Mouse (Mus musculus) left cerebral cortex, postnatal 36 days (tissue): Measurements from ENCODE around the gene Lmx1b. TPM values are rescaled to one million over a fixed set of nuclear protein-coding genes. Genes with fewer than 3 reads are reported as not detected.

Experiments used
- DNase-seq, 2 experiments: peaks; one replicate each; pipeline ENCODE4 v3.0.0; 2021 to 2022; ENCODE audit warnings: low spot score in 2 of 2, mixed read lengths in 1 of 2
- intact Hi-C: fragments of 180-260 bp; cut with DNase I; formaldehyde crosslinking; loops from one replicate; pipeline ENCODE4 v1.15.1; 2025
- total RNA-seq, 2 experiments: library from RNA; stranded (reverse); gene quantifications; 2 replicates each; pipeline ENCODE4 v1.2.3; 2021

The Lmx1b gene
- total RNA-seq, 2 experiments from 2014 or later = 0.25 to 0.34 TPM

DNA sequence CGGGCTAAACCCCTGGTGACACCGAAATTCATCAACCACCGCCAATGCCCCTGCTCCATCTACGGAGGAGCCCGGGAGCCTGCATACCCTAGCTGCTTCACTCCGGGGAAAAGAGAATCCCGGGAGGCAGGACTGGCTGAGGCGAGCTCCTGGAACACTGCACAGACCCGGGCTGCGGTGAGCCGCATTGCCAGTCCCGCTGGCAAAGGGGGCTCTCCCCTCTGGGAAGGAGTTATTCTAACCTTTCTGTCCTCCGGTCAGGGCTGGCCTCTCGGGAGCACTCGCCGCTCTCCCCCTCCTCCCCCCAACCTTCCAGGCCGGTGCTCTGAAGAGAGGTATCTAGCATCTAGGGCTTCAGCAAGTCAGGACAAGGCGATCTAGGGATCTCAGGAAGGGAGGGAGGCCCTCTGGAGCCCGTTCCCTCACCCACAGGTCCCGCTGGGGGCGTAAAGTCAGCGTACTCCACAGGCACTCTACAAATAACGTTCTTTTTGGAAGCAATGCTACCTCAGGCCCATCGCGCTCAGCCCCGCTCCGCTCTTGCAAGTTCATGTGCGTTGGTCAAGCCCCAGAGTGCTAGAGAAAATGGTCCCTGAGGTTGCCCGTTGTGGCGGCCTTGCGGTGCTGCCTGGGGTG is 8.5 kb downstream of the Lmx1b start:
- no peak for DNase-seq
- intact Hi-C loops = no loop called here

- no peak for DNase-seq
- intact Hi-C loops = no loop called here
Measured at GRCm38 (mm10) chr2:33631022-33631707, 9.1 kb downstream of the Lmx1b start.

- intact Hi-C loops = no loop called here
- no peak for DNase-seq
Measured at GRCm38 (mm10) chr2:33630081-33631021, 10.0 kb downstream of the Lmx1b start.

GRCm38 (mm10) chr2:33629641-33630040 is 10.7 kb downstream of the Lmx1b start:
- DNase-seq = no peak
- intact Hi-C loops = no loop called here

DNA sequence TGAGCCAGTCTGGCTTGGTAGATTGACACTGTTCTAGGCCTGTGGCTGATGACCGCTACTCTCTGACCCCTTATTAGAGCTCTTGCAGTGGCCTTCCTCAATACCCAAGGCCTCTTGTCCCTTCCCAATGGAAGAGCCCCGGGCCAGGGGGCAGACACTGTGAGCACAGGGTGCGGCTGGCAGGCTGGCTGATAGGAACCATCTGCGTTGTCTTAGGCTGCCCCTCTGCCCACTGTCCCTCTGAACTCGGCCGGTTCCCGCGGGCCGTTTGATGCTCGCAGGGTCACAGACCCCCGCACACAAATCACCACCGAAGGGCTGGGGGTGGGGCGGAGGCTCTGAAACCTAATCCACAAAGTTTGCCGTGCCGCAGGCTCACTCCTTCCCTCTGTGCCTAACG is 11.5 kb downstream of the Lmx1b start:
- DNase-seq = no peak
- intact Hi-C loops = no loop called here

- DNase-seq = no peak
- intact Hi-C loops = no loop called here
Measured at GRCm38 (mm10) chr2:33627058-33627375, 13.3 kb downstream of the Lmx1b start.

- intact Hi-C loops = no loop called here
Measured at GRCm38 (mm10) chr2:33626262-33627057, 13.9 kb downstream of the Lmx1b start.

DNA sequence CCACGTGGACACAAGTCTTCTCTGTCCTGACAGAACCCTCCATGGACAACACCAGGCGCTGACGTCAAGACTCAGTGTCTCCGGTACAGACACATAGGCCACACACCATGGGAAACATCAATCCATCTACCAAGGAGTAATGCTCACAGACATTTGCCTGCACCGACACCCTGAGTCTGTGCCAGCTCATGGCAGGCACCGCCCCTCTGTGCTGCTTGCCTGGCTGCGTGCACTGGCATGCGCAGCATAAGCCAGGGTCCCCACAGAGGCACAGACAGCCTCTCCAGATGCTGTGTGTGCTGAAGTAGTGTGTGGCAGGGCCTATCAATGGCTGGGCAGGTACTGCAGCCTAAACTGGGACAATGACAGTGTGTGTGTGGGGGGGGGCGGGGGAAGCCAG is 22.6 kb downstream of the Lmx1b start:
- DNase-seq = no peak
- intact Hi-C loops = no loop called here

More at GRCm38 (mm10) chr2:33626262-33627057, 13.9 kb downstream of the Lmx1b start:
- no peak for DNase-seq

DNA sequence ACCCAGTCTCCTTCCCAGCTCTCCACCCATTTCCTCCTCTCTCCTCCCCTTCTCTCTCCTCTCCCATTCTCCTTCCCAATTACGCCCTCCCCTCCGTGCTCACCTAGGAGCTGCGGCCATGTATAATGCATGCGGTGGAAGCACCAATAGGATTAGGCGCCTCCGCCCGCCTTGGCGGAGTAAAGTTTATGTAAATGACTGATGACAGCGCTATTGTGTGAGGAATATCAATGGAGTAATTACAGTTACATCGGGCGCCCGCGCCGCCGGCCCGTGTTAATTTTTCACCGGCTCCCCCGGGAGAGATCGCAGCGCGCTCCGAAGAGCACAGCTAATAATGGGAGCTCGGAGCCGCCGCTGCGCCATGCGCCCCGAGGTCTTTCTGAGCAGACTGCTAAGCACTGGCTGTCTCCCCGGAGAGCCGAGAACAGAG is 23.9 kb downstream of the Lmx1b start:
- intact Hi-C loops = no loop called here
- DNase-seq = peak; percentile 58 to 60

GRCm38 (mm10) chr2:33615843-33616344 is 24.4 kb downstream of the Lmx1b start:
- intact Hi-C loops = no loop called here
- no peak for DNase-seq

DNA sequence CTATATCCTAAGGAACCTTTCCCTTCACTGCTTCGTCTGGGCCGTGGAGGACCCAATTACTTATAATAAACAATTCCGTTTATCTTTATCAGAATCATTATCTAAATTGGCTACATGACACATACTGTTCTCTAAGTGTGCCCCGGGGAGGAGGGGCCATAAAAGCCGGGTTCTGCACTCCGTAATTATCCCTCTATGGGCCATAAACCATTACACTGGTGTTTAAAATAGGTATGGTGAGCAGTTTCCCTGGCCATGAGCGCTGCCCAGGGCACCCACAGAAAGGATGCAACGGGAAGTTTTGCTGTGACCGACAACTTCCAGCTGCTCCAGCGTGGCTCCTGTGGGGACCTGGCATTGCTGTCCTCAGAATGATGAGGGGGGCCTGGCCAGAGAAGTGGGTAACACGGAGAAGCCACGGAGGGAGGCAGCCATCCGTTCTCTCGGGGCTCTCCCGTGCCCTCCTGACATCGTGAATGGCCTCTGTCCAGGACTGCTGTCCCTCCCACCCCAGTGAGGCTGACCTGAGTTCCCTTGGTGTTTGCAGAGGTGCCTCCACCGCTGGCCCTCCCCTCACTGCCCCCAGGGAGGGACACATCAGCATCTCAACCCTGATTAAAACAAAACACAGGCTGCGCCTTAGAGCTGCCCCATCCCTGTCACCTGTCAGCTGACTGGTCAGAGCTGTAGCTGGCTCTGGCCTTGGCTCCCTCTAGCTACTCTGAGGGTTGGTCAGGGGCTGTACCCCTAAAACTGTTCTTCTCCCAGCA is 34.6 kb downstream of the Lmx1b start:
- intact Hi-C loops = no loop called here
- DNase-seq = no peak

DNA sequence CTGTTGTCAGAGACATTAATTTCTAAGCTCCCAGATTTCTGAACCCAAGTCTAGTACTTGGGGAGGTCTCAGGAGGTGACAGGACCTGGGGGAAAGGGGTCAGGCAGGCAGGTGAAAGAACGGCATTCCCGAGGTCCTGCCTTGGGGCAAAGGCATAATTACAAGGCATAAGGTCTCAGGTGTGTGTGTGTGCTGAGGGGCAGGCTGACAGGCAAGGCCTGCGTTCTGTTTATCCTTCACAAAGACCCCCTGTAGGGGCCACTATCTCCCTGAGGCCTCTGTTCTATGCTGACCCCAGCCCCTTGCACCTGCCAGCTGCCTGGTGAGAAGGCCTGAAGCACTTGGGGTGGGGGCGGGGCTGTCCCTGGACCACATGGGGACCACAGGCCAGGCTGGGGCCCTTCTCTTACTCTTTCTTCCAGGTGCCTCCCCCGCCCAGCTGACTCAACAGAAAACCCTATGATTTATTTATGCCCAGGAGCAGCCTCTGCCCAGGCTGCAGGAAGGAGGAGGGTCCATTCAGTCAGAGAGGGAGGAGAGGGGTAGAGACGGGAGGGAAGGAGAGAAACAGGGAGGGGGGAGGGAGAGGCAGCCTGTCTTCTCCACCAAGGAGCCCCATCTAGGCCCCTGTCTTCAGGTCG is 35.3 kb downstream of the Lmx1b start:
- DNase-seq = no peak
- intact Hi-C loops = no loop called here

DNA sequence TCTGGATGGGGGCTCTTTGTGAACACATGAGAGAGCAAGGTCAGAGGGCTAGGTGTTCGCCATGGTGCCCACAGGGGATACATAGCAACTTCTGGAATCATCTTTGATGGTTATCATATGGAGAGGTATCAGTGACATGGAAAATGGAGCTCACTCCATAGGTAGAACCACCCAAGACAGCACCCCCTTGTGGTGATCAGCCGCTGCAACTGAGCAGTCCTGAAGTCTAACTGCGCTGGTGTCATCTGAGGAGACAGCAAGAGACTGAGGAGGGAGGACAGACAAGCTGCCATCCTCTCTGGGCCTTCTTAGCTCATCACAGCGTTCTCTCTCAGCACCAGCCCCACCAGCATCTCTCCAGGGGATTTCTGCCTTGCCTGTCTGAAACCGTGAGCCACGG is 39.8 kb downstream of the Lmx1b start:
- DNase-seq = no peak
- intact Hi-C loops = no loop called here

GRCm38 (mm10) chr2:33597384-33597783 is 42.9 kb downstream of the Lmx1b start:
- intact Hi-C loops = no loop called here
- no peak for DNase-seq

DNA sequence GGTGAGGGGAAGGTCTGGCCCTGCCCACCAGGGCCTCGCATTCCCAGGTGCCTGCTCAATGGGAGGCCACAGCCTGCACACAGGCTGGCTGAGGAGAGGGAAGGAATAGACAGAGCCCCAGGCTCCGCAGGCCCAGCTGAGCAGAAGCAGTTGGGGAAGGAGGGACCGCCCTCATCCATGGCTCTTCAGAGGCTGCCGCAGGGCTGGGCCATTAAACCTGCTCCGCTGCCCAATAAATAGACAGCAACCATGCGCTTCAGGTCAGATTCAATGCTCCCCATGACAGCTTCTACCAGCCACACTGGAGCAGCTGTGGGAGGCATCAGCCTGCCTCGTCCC is 45.3 kb downstream of the Lmx1b start:
- DNase-seq = no peak
- intact Hi-C loops = no loop called here

DNA sequence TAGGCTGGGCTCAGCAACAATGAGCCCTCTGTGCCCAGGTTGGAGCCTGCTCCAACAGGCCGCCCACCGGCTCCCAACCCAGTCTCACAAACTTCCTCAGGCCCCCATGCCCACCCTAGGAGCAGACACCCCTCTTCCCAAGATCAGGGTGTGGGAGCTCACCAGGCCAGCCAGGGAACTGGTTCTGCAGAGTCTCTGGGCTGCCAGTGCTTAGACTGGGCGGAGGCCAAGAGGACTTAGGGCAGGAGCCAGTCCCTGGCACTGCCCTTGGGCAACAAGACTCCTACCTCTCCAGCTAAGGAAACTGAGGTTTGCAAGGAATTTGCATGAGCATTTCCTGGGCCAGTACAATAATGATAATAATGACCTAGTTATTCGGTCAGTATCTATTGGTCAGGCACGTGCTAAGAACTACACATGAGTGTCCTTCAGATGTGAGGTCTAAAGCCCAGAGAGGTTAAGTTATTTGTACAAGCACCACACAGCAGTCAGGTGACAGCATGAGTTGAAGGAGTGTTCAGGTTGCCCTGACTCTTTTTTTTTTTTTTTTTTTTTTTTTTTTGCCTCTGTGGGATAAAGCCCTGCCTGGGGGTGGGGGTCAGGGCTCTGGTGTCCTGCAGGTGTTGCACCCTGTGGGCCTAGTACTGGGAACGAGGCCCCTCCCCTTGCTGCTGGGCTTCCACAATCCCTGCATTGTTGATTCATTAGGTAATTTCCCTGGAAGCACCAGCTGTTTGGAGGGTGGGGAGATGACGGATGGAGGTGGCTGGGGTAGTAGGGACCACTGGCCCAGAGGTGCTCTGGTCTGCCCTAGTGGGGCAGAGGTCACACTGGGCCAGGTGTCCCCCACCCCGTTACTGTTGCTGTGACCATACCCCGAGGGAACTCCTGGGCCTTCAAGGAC is 45.9 kb downstream of the Lmx1b start:
- intact Hi-C loops = no loop called here
- DNase-seq = no peak

DNA sequence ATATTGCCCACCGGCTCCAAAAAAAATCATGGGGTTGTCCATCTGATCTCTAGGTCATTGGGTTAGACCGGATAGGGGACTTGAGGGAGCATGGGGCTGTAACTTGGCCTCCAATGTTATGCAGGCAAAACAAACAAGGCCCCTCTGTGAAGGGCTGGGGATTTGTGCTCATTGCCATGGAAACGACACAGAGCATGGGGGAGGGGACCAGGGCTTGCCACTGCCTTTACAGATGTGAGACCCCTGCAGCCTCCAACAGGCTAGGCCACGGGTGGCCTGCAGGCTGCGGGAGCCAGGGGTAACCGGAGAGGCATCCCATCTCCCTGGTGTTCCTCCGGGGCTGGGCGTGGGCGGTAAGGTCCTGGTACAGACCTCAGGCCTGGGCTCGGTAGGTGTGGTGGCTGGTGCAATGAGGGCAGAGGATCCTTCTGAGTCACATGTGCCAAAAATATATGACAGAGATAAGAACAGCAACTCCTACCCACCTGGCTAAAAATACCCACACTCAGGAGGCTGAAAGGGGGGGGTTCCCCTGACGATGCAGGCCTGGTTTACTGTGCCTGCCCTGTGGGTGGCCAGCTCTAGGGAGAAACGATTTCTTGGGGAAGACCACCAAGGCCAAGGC is 47.3 kb downstream of the Lmx1b start:
- peak; percentile 35 to 38 for DNase-seq
- intact Hi-C loops = no loop called here
